Mouse (Mus musculus) embryonic facial prominence, embryonic 14.5 days (tissue): ENCODE measurements around the gene Lmo3. TPM values are rescaled to one million over a fixed set of nuclear protein-coding genes. Genes with fewer than 3 reads are reported as not detected.

Experiments
- ATAC-seq: fragments of 200-750 bp; cut with Nextera tagmentation; 2 replicates; pipeline ENCODE4 v1.8.0; 2017; ENCODE audit warnings: low read depth, moderate number of reproducible peaks, moderate TSS enrichment
- DNase-seq: peaks from one replicate; pipeline ENCODE4 v3.0.0-alpha.2; 2015; ENCODE audit warnings: low spot score
- H3K27ac ChIP-seq: fragments of 300-500 bp; sonication (generic); replicated peaks from 2 replicates; pipeline ENCODE4 v1.5.1; 2014; ENCODE audit warnings: low read depth, mild to moderate bottlenecking, low read length, moderate library complexity
- H3K27me3 ChIP-seq: fragments of 300-500 bp; sonication (generic); replicated peaks from 2 replicates; pipeline ENCODE4 v1.6.1; 2014; ENCODE audit warnings: low read length; ENCODE audit not compliant: control insufficient read depth, insufficient read depth
- H3K36me3 ChIP-seq: fragments of 300-500 bp; sonication (generic); 2 replicates; pipeline ENCODE4 v1.6.1; 2014; ENCODE audit warnings: low read length, mixed read lengths; ENCODE audit not compliant: control insufficient read depth, insufficient read depth
- H3K4me1 ChIP-seq: fragments of 300-500 bp; sonication (generic); 2 replicates; pipeline ENCODE4 v1.6.1; 2014; ENCODE audit warnings: antibody characterized with exemption, low read length; ENCODE audit not compliant: control insufficient read depth, insufficient read depth
- H3K4me2 ChIP-seq: fragments of 300-500 bp; sonication (generic); 2 replicates; pipeline ENCODE4 v1.6.1; 2014; ENCODE audit warnings: low read depth, mild to moderate bottlenecking, low read length, moderate library complexity, mixed read lengths
- H3K4me3 ChIP-seq: fragments of 300-500 bp; sonication (generic); 2 replicates; pipeline ENCODE4 v1.5.1; 2014; ENCODE audit warnings: low read depth, mild to moderate bottlenecking, low read length
- H3K9ac ChIP-seq: fragments of 300-500 bp; sonication (generic); 2 replicates; pipeline ENCODE4 v1.6.1; 2014; ENCODE audit warnings: low read depth, mild to moderate bottlenecking, low read length, moderate library complexity, mixed read lengths
- H3K9me3 ChIP-seq: fragments of 300-500 bp; sonication (generic); 2 replicates; pipeline ENCODE4 v1.6.1; 2016; ENCODE audit warnings: low read length; ENCODE audit not compliant: control insufficient read depth
- WGBS: fragments of 180-500 bp; shearing (Covaris S2); extraction: QIAGEN DNeasy Blood & Tissue Kit; methylation state at CpG from one replicate; pipeline ENCODE4 v1.1.7; 2014; 5-methylcytosine and 5-hydroxymethylcytosine counted together
- polyA plus RNA-seq: library from polyadenylated mRNA; unstranded; fragments of >200 nt; fragmentation: Nextera tagmentation; extraction: Ambion mirVana; gene quantifications from 2 replicates; pipeline ENCODE4 v1.2.1, GENCODE M21; 2014

Gene Lmo3
- polyA plus RNA-seq, 1 experiment from 2014 or later: 2.5 TPM

DNA sequence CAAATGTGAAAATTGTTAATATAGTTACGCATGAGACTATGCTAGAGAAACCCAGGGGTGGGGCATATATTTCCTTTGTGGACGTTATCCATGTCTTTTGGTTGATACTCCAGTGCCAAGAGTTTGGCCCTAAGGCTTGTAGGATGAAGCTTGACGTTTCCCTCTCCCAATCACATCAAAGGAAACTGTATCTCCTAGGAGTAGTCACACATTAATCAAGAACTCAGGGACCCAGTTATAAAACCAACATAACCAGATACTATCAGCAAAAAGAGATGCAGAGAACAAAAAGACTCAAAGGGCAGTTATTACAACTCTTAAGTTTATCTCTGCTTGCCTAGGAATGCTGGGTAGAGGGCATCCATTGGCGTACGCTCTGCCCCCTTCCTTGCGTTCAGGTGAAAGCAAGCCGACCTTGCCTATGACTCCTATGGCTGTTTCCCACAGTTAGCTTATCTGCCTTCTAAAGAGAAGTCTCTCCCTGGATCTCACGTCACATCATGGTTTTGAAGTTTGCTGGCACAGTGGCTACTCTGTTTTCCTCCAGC, 261.5 kb downstream of the Lmo3 start:
- no peak overlapping the region for H3K27ac ChIP-seq
- ATAC-seq (no peak), DNase-seq (no peak)
- no peak overlapping the region for H3K4me2 ChIP-seq
- no peak overlapping the region for H3K9ac ChIP-seq
- no peaks in the 10 kb centered on the region for H3K27me3 ChIP-seq
- no peaks in the 10 kb centered on the region for H3K4me1 ChIP-seq
- H3K9me3 ChIP-seq: no peaks in the 10 kb centered on the region
- no peaks in the 10 kb centered on the region for H3K36me3 ChIP-seq
- 82% methylated on average over 8 of the region's 8 CpGs for WGBS
- no peak overlapping the region for H3K4me3 ChIP-seq

Other genes with a start within 250 kb of the Lmo3 start
- not detected in 2 replicates for gene Igbp1b, start 76.6 kb upstream of the Lmo3 start, polyA plus RNA-seq